Mouse (Mus musculus) liver, postnatal 0 days (tissue): ENCODE measurements around the gene Xrcc6. TPM values are rescaled to one million over a fixed set of nuclear protein-coding genes. Genes with fewer than 3 reads are reported as not detected.

Source experiments
- ATAC-seq: fragments of 200-750 bp; cut with Nextera tagmentation; 2 replicates; pipeline ENCODE4 v1.8.0; 2017; ENCODE audit warnings: mild to moderate bottlenecking, moderate library complexity
- DNase-seq: peaks from one replicate; pipeline ENCODE4 v3.0.0-alpha.2; 2016
- H3K27ac ChIP-seq: fragments of 300-500 bp; sonication (generic); 2 replicates; pipeline ENCODE4 v1.5.1; 2014; ENCODE audit warnings: antibody characterized with exemption, moderate library complexity, mild to moderate bottlenecking, low read depth
- H3K27me3 ChIP-seq: fragments of 300-500 bp; sonication (generic); 2 replicates; pipeline ENCODE4 v1.6.1; 2014; ENCODE audit warnings: low read length, control low read depth, mixed read lengths; ENCODE audit not compliant: insufficient read depth
- H3K36me3 ChIP-seq: fragments of 300-500 bp; sonication (generic); replicated peaks from 2 replicates; pipeline ENCODE4 v1.6.1; 2014; ENCODE audit warnings: mild to moderate bottlenecking, control low read depth, low read length, moderate library complexity, mixed read lengths; ENCODE audit not compliant: insufficient read depth
- H3K4me1 ChIP-seq: fragments of 300-500 bp; sonication (generic); 2 replicates; pipeline ENCODE4 v1.6.1; 2014; ENCODE audit warnings: antibody characterized with exemption, mild to moderate bottlenecking, control low read depth; ENCODE audit not compliant: insufficient read depth
- H3K4me2 ChIP-seq: fragments of 300-500 bp; sonication (generic); 2 replicates; pipeline ENCODE4 v1.6.1; 2014; ENCODE audit warnings: low read depth, mild to moderate bottlenecking, low read length, moderate library complexity, mixed read lengths
- H3K4me3 ChIP-seq: fragments of 300-500 bp; sonication (generic); 2 replicates; pipeline ENCODE4 v1.5.1; 2014; ENCODE audit warnings: low read depth, low read length
- H3K9ac ChIP-seq: fragments of 300-500 bp; sonication (generic); replicated peaks from 2 replicates; pipeline ENCODE4 v1.6.1; 2014; ENCODE audit warnings: mild to moderate bottlenecking, moderate library complexity
- H3K9me3 ChIP-seq: fragments of 300-500 bp; sonication (generic); 2 replicates; pipeline ENCODE4 v1.6.1; 2016; ENCODE audit warnings: mild to moderate bottlenecking, control low read depth, low read length, mixed read lengths
- CTCF ChIP-seq: sonication (generic); IDR thresholded peaks from 2 replicates; pipeline ENCODE4 v1.5.1; 2016; ENCODE audit warnings: antibody characterized with exemption, low read depth
- EP300 ChIP-seq: IDR thresholded peaks from 2 replicates; pipeline ENCODE4 v1.6.1; 2016; ENCODE audit warnings: antibody characterized with exemption, low read depth, mild to moderate bottlenecking
- WGBS: fragments of 180-500 bp; shearing (Covaris S2); extraction: QIAGEN DNeasy Blood & Tissue Kit; methylation state at CpG from one replicate; pipeline ENCODE4 v1.1.7; 2014; ENCODE audit not compliant: insufficient replicate concordance; 5-methylcytosine and 5-hydroxymethylcytosine counted together
- polyA plus RNA-seq: library from polyadenylated mRNA; unstranded; fragments of >200 nt; fragmentation: Nextera tagmentation; extraction: Ambion mirVana; gene quantifications from 2 replicates; pipeline ENCODE4 v1.2.1, GENCODE M21; 2015

Xrcc6 gene
- 25.7 and 27.8 TPM in 2 replicates for polyA plus RNA-seq

GRCm38 (mm10) chr15:81987646-81988045 is at the start of gene Xrcc6:
Gene Xrcc6 (plus strand): TSS chr15:81987835.
- TF ChIP-seq EP300 (no peak), CTCF (no peak)
- Histone ChIP-seq H3K4me3 (no peak within 1 kb of the TSS), H3K4me2 (no peak within 1 kb of the TSS), H3K36me3 (no peaks in the 10 kb centered on the region), H3K9ac (no peak within 1 kb of the TSS), H3K9me3 (no peaks in the 10 kb centered on the region), H3K27me3 (no peaks in the 10 kb centered on the region), H3K27ac (no peak within 1 kb of the TSS), H3K4me1 (peaks cover 17% of the 10 kb centered on the region)
- no peak for ATAC-seq
- DNase-seq, result no peak
- 80% methylated on average over 3 of the region's 3 CpGs for WGBS

GRCm38 (mm10) chr15:81938246-81938645 is 49.4 kb upstream of the Xrcc6 start:
- H3K9ac ChIP-seq, result no peak overlapping the region
- no peak overlapping the region for H3K4me3 ChIP-seq
- peak; percentile 75 for TF ChIP-seq CTCF
- no peak for TF ChIP-seq EP300
- H3K9me3 ChIP-seq, result no peaks in the 10 kb centered on the region
- H3K4me2 ChIP-seq, result no peak overlapping the region
- H3K27me3 ChIP-seq, result peaks cover 9% of the 10 kb centered on the region
- DNase-seq (peak; percentile 57), ATAC-seq (no peak)
- no peak overlapping the region for H3K27ac ChIP-seq
- H3K36me3 ChIP-seq, result no peaks in the 10 kb centered on the region
- WGBS, result 34% methylated on average over 2 of the region's 2 CpGs
- peaks cover 6% of the 10 kb centered on the region; the same call in 1 of the 2 replicates for H3K4me1 ChIP-seq

- TF ChIP-seq CTCF (no peak), EP300 (no peak)
- Histone ChIP-seq H3K4me2 (no peak overlapping the region), H3K27me3 (peaks cover 9% of the 10 kb centered on the region), H3K4me3 (no peak overlapping the region), H3K36me3 (no peaks in the 10 kb centered on the region), H3K9me3 (no peaks in the 10 kb centered on the region), H3K9ac (no peak overlapping the region), H3K27ac (no peak overlapping the region), H3K4me1 (peaks cover 3% of the 10 kb centered on the region; the same call in 1 of the 2 replicates)
- 84% methylated on average over 10 of the region's 10 CpGs for WGBS
- no peak for DNase-seq
- no peak for ATAC-seq
Measured at GRCm38 (mm10) chr15:81939157-81939715, 48.4 kb upstream of the Xrcc6 start.

- Histone ChIP-seq H3K27me3 (peaks cover 9% of the 10 kb centered on the region), H3K27ac (no peak overlapping the region), H3K36me3 (no peaks in the 10 kb centered on the region), H3K9ac (no peak overlapping the region), H3K4me3 (no peak overlapping the region), H3K4me1 (peaks cover 3% of the 10 kb centered on the region; the same call in 1 of the 2 replicates), H3K4me2 (no peak overlapping the region), H3K9me3 (no peaks in the 10 kb centered on the region)
- 60% methylated on average over 4 of the region's 4 CpGs for WGBS
- DNase-seq (no peak), ATAC-seq (no peak)
- TF ChIP-seq CTCF (no peak), EP300 (no peak)
Measured at GRCm38 (mm10) chr15:81939774-81940173, 47.9 kb upstream of the Xrcc6 start.

- TF ChIP-seq EP300 (no peak), CTCF (no peak)
- Histone ChIP-seq H3K4me1 (peaks cover 3% of the 10 kb centered on the region; the same call in 1 of the 2 replicates), H3K27me3 (peaks cover 9% of the 10 kb centered on the region), H3K9ac (no peak overlapping the region), H3K4me3 (no peak overlapping the region), H3K36me3 (no peaks in the 10 kb centered on the region), H3K9me3 (no peaks in the 10 kb centered on the region), H3K4me2 (no peak overlapping the region), H3K27ac (no peak overlapping the region)
- ATAC-seq (no peak), DNase-seq (no peak)
- 82% methylated on average over 5 of the region's 5 CpGs for WGBS
Measured at GRCm38 (mm10) chr15:81940219-81940618, 47.4 kb upstream of the Xrcc6 start.

GRCm38 (mm10) chr15:81941010-81941409 is 46.6 kb upstream of the Xrcc6 start:
- no peaks in the 10 kb centered on the region for H3K36me3 ChIP-seq
- H3K27me3 ChIP-seq, result peaks cover 9% of the 10 kb centered on the region
- WGBS, result 82% methylated on average over 2 of the region's 2 CpGs
- ATAC-seq (no peak), DNase-seq (no peak)
- TF ChIP-seq CTCF, result peak; percentile 42
- TF ChIP-seq EP300, result no peak
- no peaks in the 10 kb centered on the region for H3K9me3 ChIP-seq
- H3K4me2 ChIP-seq, result no peak overlapping the region
- H3K4me1 ChIP-seq, result peaks cover 3% of the 10 kb centered on the region; the same call in 1 of the 2 replicates
- no peak overlapping the region for H3K27ac ChIP-seq
- no peak overlapping the region for H3K4me3 ChIP-seq
- H3K9ac ChIP-seq, result no peak overlapping the region
